Mouse (Mus musculus) c-Kit-negative CD71-positive TER-119-positive erythroid progenitor cells, embryonic 14.5 days (primary cell): ENCODE data around the gene Akna.

Experiments used
- DNase-seq: peaks from one replicate; pipeline ENCODE4 v3.0.0-alpha.2; 2013; ENCODE audit warnings: low read depth, low spot score

Akna gene

DNA sequence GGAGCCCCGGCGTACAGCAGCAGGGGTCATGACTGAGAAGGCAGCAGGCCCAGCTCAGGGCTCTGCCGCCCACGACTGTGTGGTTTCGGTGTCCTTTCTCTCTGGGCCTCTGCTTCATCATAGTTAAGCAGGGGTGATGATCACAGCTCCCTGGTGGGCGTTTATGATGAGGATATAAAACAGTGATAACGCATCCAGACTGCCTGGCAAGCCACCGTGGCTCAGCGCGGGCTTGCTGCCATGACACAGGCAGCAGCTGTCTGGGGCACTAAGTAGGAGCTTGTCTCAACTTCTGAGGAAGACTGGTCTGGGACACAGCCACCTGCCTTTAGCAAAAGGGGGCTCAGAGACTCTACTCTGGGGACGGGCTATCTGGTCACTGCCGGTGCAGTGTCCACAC, 19.7 kb downstream of the Akna start:
- DNase-seq = no peak

DNA sequence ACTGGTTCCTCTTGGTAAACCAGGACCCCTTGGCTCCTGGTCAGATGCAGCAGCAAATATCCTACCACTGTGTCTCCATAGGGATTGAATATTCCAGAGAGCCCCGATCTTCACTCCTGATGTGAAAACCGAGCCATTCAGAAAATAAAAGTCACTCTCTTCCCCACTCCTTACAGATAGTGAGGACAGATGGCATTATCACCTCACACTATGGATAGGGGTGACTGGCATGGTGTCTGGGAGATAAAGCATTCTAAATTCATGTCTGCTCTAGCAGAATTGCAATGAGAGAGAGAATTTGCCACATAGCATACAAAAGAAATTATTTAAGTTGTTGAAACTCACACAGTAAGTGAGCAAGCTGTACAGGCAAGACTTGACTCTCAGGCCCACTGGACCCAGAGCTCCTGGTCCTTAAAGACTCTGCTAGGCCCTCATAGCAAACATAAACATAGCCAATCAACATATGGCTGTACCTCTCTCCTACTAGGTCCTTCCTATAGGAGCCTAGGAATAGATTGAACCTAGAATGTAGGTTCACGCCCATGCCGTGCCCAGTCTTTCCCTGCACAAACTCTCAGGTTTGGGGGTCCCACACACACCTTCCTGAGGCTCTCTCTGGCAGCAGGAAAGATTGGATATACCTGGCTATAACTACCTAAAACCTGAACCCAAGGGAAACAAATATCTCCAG, 20.3 kb downstream of the Akna start:
- DNase-seq = no peak

DNA sequence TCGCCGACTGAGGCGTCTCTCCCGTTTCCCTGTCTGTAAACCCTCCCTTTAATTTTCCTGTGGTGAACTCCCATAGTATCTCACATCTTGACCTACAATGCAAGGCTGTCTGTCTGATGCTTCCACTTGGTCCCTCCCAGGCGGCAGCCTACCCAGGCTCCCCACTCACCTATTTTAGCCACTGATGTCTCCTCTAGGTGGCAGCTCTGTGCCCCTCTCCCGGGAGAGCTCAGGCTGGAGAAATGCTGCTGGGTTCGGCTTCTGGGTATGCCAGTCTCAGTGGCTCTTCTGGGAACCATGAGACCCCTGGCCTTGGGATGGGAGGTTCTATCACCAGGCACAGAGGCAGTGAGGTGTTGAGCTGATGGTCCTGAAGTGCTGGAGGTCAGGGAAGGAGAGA, 25.7 kb downstream of the Akna start:
- no peak for DNase-seq

DNA sequence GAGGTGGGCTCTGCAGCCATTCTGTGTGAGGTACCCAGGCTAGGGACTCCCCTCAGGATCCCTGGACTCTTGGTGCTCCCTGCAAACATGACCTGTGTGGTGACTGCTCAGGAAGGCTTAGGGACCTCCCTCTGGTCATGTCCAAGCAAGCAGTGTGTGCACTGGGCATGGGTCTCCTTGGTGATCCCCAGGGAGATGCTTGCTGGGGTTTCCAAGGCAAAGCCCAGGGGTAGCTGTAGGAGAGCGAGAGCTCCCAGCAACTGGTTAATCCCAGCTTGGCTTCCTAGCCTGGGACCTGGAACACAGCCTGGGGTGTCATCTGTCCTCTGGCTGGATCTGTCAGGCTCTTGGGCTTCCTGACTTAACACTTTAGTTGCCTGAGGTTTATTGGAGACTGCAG, 27.8 kb downstream of the Akna start:
- no peak for DNase-seq

DNA sequence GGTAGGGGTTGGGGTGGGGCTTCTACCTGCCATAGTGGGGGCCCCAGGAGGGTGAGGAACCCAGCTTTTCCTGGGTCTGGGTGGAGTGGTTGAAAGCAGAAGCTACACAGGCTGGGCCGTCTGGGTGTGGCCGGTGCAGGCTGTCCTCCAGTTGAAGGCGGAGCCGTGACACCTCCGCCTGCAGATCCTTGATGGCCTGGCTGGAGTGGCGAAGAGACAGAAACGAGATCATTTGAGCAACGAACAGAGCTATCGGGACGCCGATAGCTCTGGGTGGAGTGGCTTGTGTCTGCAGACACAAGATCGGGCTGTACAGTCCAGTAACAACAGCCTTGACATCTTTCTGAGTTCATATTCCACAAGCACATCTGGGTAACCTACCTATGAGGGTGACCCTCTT, 28.8 kb downstream of the Akna start:
- DNase-seq = peak; percentile 72

DNA sequence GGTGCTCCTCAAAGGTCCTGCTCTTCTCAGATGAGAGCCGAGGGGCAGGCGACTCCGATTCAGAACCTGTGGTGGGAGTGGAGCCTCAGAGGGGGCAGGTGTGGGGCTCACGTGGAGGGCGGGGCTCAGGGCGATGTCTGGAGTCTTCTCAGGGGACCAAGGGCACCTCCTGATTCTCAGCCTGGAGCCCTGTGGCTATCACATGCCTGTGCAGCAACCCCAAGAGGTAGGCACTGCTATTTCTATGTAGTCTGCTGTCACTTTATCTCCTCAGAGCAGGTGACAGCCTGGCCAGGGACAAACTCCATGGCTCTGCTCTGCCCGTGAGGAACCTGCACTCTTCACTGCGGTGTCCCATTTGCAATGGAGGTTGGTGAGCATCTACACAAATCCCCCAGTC, 29.8 kb downstream of the Akna start:
- DNase-seq = no peak

DNA sequence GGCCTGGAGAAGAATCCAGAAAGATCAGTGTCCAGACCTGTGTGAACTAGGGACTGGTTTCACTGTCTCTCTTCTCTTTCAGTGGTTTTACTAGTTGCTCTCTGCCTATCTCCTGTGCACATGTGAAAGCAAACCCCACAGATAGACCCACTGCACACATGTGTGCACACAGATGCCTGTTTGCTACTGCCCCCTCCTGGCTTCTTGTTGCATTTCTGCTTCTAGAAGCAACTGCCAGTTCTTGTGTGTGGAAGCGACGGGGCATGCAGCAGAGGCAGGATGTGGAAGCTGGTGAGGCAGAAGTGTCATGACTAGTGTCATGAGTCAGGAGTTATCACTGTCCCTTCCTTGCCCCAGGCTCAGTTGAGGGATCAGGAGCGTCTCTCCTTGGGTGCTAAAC, 31.3 kb downstream of the Akna start:
- DNase-seq = no peak

DNA sequence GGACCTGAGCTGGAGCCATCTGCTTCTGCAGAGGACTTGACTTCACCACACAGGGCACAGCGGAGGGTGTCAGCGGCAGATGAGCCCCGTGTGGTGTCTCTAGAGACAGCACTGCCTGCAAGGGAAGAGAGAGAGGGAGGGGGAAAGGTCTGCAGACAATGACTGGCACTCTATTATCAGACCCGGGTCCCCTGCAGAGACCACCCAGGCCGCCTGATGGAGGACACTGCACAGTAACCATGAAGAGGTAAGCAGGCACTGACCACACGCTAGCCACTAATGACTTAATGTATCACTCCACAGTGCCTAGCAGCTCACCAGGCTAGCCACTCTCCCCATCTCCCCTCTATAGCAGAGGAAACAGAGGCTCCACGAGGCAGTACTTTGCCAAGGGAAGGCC, 32.3 kb downstream of the Akna start:
- DNase-seq = no peak

DNA sequence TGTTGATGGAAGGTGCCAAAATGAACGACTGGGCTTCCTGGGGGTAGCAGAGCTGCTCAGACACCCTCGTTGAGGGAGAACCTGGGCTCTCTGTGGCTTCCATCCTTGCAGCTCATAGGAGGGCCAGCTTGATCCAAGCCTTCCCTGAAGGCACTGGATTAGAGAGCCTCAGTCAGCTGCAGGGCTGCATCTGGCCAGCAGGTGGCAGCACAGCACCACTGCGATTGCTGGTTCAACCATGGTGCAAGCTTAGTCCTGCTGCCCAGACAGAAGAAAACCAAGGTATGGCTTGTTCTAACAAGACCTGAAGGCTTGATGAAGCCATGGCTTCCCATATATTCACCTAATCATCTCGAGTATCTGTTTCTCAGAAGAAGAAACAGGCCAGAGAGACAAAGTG, 34.6 kb downstream of the Akna start:
- no peak for DNase-seq

DNA sequence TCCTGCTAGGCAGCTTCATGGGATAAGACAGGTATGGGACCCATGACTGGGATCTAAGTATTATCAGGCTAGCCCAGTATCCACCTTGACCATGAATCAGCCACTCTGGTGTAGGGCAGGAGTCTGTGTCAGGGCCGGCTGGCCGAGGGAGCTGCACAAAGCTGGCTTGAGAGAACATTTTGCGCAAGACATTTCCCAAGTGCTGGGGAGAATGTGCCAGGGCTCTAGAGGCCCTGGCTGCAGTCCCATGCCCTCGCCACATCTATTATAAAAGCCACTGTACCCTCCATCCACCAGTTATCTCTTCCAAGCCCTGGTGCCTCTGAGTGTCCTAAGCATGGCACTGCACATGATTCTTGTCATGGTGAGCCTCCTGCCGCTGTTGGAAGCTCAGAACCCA, 41.0 kb downstream of the Akna start, which contains the start of gene Orm2:
Gene Orm2 (plus strand): TSS at position 300 of the 400 bp plus-strand sequence.
- DNase-seq = no peak

DNA sequence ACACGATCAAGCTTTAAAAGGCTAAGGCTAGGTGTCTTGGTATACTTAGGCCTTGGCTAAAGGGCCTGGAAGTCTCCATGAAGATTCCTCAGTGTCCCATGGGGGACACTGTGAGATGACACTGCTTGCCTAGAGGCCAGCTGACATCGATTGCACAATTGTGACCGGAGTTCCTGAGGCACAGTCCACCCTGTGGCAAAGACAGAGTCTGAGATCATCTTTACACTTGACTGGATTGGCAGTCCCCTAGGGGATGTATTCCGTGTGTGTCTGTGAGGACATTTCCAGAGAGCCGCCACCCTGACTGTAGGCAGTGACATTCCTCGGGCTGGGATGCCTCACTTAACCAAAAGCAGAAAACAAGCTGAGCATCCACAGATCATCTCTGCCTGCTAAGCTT, 43.3 kb downstream of the Akna start:
- DNase-seq = no peak

DNA sequence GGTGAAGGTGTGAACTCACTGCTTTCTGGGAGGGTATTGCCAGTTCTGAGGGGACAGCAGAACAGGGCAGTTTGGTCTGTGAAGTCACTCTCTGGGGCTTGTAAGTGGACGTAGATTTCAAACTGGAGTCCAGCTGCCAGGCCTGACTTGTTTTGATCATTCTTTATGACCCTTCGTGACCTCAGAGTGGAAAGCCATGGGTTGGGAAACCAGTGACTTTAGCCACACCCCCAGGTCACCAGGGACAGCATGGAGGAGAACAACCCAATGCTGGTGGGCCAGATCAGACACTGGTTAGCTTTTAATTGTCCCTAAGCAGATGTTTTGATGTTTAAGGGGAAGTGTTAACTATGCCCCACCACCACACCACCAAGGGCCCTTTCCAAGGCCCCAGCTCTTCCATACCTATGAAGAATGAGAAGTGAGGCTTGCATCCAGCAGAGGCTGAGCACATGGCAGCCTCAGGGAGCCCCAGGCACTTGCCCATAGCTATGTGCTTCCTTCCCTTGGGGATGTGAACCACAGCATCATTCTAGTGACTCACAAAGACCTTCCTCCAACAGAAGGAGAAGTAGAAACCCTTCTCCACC, 46.1 kb downstream of the Akna start:
- no peak for DNase-seq

DNA sequence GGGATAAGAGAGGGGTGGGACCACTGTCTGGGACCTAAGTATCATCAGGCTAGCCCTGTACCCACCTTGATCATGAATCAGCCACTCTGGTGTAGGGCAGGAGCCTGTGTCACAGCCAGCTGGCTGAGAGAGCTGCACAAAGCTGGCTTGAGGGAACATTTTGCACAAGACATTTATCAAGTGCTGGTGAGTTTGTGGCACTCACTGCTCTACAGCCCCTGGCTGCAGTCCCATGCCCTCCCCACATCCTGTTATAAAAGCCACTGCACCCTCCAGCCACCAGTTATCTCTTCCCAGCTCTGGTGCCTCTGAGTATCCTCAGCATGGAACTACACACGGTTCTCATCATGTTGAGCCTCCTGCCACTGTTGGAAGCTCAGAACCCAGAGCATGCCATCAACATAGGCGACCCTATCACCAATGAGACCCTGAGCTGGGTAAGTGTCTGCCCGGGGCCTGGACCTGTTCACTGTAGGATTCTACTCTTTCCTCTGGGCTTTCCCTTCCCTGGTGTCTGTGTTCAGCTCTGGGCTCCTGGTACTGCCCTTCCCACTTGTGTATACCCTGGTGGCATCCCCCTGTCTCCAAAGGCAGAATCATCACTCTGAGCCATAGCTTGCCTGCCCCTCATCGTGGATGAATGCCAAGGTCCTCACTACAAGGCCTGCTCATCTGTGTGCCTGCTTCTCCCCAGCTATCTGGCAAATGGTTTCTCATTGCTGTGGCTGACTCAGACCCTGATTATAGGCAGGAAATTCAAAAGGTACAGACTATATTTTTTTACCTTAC, 47.1 kb downstream of the Akna start, which contains the start of gene Orm3:
Gene Orm3 (plus strand): TSS at position 286 of the 789 bp plus-strand sequence.
- DNase-seq = no peak

DNA sequence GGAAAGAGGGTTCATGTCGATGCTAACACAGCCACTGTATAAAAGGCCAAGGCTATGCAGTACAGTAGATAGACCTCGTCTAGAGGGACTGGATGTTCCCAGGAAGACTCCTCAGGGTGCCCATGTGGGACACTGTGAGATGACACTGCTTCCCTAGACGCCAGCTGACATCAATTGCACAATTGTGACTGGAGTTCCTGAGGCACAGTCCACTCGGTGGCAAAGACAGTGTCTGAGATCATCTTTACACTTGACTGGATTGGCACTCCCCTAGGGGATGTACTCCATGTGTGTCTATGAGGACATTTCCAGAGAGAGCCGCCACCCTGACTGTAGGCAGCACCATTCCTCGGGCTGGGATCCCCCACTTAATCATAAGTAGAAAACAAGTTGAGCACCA, 54.6 kb downstream of the Akna start:
- no peak for DNase-seq

DNA sequence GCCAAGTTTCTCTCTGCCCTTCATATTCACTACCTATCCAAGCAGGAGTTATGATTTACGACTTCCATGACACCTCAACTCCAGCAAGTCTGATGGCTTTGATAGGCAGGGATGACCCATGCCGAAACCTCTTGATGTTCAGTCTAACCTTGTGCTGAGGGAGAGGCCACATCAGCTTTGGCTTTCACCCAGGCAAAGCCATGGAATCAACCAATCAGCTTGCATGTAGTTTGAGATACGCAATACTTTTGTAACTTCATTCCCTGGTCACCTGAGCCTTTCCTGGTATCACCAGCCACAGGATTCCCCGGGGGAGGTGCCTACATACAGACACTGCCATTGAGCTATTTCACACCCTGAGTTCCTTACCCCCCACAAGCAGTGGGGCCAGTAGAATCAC, 56.5 kb downstream of the Akna start:
- no peak for DNase-seq

DNA sequence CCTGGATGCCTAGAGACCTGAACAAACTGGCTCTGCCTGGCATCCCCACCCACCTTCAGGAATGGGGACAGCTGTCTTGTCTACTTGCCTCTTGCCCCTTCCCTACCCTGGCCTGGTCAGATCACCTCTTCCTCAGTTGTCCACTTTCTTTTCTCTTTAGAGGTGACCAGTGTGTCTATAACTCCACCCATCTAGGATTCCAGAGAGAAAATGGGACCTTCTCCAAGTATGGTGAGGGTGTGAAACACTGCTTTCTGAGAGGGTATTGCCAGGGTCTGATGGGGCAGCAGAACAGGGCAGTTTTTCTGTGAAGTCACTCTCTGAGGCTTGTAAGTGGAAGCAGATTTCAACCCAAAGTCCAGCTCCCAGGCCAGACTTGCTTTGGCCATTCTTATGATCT, 57.9 kb downstream of the Akna start:
- DNase-seq = no peak

DNA sequence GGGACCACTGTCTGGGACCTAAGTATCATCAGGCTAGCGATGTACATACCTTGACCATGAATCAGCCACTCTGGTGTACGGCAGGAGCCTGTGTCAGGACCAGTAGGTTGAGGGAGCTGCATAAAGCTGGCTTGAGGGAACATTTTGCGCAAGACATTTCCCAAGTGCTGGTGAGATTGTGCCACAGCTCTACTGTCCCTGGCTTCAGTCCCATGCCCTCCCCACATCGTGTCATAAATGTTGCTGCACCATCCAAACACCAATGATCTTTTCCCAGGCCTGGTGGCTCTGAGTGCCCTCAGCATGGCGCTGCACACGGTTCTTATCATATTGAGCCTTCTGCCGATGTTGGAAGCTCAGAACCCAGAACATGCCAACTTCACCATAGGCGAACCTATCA, 58.9 kb downstream of the Akna start, which contains the start of gene Orm1:
Gene Orm1 (plus strand): TSS at position 266 of the 400 bp plus-strand sequence.
- DNase-seq = no peak

DNA sequence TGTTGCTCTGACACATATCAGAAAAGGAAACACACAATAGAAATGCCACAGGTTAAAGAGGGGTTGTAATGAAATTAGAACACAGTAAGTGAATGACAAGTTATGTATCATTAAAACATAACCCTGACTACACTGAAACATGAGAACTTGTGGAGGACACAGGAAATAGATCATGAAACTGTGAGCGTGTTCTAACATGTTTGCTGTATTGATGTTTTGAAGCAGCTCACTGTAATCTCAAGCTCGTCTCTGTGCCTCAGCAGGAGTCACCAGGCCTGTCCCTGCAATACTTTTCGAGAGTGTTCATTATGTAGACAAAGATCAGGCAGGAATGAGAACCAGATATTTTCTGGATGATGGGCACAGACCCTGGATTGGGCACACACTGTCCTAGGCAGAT, 59.5 kb downstream of the Akna start:
- no peak for DNase-seq

DNA sequence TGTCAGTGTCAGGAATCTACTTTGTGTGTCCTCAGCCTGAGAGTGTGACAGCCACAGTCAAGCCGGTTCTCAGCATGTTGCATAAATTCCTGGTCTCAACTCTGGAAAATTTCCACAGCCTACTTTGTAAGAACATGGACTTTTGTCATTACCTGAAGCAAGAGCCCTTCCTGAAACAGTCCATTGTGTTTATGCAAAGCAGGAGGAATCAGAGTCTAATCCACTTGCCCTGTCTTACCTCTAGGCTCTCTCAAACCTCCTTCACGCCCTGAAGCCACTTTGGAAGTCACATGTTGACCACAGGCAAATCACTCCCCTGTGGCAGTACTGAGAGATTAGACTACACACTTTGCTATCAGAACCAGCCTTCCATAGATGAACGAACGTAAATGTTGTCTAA, 60.7 kb downstream of the Akna start:
- no peak for DNase-seq

DNA sequence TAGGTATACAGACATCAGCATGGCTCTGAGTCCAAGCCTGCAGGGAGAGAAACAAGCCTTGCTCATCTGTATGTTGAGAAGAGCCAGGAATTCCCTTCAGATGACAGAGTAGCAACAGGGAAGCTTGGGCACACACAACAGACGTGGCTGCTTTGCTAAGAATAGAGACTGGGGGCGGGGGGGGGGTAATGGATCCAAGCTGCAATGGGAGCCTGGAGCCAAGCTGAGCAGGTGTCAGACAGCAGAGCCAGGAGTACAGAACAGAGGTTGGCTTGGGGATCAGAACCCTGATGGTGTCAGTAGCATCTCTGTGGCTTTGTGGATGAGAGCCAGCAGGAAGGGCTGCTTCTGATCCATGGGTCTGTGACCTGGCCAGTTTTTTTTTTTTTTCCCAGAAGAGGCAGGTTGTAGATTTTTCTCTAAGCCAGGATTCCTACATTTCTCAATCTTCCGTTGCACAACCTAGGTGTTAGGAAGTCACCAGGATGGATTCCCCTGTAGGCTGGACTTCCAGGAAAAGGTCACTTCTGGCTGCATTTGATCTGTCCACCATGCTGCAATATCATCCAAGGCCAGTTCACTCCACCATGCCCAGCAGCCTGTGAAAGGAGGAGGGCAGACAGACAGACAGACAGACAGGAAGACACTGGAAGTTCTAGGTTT, 64.6 kb downstream of the Akna start:
- no peak for DNase-seq

DNA sequence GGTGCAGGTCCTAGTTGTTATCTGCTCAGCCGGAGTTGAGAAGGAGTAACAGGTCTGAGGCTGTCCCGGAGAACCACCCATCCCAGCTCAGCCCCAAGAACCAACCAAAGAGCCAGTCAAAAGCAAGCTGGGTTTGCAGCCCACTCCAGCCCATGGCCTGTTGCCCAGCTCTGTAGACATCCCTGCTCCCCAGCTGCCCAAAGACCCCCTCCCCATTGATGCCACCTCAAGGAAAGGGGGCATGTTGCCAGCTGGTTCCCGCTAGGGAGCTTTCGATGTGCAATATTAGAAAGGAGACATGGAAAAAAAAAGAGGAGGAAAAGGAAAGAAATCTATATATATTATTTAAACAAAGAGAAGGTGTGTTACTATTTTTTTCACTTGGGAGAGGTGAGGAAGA, 69.8 kb downstream of the Akna start:
- no peak for DNase-seq

DNA sequence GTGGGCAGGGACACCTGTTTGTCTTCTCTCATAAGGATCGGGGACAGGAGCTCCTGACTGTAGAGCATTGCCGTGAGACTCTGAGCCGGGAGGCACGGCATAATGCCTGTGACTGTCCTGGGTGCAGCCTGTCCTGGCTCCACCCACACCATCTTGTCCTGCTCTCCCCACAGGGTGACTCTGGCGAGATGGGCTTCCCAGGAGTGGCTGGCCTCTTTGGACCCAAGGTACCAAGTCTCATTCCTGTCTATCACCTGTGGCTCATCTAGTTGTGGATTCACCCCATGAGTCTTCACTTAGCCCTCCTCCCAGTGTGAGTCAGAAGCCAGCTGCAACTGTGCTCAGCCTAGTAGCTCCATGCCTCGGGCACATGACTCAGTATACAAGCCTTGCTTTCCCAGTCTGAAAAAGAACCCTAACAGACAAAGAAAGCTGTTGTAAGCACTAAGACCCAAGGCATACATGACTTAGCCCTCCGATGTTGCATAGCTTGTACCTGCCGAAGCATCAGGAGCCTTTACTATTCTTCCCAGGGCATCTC, 79.8 kb downstream of the Akna start:
- no peak for DNase-seq
